Mouse (Mus musculus) neutrophil, adult 5-6 weeks (primary cell): ENCODE measurements around the gene H2-Q2. TPM values are rescaled to one million over a fixed set of nuclear protein-coding genes. Genes with fewer than 3 reads are reported as not detected.
A peak's percentile ranks its signal among the peaks of the same experiment; 100 is the strongest.
"Not testable (repeated sequence)": the region's sequence is repeated elsewhere in the genome, so short reads cannot be mapped to it uniquely, and the experiment has no call there.

ENCODE experiments used
- ATAC-seq: fragments of 151-379, 151-347 bp; 2 replicates; pipeline ENCODE4 v1.8.0; 2017; ENCODE audit warnings: mild to moderate bottlenecking, moderate TSS enrichment; ENCODE audit not compliant: insufficient number of reproducible peaks, poor library complexity, low FRiP score, severe bottlenecking; ENCODE audit errors: extremely low read depth
- total RNA-seq: library from RNA; stranded (forward); fragments of 200-1000 nt; gene quantifications from 2 replicates; pipeline ENCODE4 v1.2.3, GENCODE M21; 2017

H2-Q2 gene
- total RNA-seq, 1 experiment from 2014 or later: not detected

DNA sequence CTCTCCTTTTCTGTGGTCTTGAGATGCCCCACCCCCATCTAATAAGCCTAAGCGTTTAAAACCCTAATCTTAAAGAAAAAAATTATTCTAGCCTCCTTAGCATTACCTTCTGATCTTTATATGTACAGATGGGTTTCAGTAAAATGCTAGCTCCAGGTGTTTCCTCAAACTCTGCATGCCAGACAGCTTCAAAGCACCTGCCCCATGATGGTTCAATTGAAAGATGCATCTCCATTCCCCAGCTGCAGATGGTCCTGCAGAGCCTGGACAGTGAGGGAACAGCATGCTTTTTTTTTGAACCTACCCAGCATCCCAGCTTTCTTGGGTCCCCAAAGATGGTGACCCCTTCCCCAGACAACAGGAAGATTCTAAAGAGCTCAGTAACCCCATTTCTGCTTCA lies 15.0 kb downstream of the H2-Q2 start:
- ATAC-seq: no peak

DNA sequence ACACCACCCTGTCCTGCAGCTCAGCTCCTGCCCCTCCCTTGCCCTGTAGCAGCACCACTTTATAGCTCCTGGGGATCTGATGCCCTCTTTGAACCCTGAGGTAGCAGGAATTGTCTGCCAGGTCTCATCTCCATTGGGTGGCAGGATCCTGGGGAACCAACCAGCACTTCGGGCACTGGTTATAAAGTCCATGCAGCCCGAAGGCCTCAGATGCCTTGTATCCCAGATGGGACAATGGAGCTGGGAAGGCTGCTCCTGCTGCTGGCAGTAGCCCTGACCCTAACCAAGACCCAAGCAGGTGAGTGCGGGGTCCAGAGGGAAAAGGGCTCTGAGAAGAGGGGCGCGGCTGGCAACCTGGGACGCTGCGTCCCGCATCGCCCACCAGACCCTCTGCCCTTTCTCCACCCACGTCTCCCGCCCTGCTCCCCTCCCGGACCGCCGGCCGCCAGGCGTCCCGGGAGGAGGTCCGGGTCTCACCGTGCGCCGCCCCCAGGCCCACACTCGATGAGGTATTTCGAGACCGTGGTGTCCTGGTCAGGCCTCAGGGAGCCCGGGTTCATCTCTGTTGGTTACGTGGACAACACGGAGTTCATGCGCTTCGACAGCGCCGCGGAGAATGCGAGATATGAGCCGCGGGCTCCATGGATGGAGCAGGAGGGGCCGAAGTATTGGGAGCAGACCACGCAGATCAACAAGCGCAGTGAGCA lies 16.9 kb downstream of the H2-Q2 start:
- 0 out of 2 replicates have a peak, but pooled peaks have one; percentile 6 for ATAC-seq

DNA sequence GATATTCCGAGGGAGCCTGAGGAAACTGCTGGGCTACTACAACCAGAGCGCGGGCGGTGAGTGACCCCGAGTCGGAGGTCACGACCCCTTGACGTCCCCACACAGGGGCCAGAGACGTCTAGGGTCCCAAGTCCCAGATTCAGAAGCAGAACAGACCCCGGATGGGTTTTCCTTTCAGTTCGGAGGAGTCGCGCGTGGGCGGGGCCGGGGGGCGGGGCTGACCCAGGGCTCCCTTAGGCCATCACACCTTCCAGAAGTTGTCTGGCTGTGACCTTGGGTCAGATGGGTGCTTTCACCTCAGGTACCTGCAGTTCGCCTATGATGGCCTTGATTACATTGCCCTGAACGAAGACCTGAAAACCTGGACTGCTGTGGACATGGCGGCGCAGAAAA lies 17.4 kb downstream of the H2-Q2 start:
- no peak for ATAC-seq

DNA sequence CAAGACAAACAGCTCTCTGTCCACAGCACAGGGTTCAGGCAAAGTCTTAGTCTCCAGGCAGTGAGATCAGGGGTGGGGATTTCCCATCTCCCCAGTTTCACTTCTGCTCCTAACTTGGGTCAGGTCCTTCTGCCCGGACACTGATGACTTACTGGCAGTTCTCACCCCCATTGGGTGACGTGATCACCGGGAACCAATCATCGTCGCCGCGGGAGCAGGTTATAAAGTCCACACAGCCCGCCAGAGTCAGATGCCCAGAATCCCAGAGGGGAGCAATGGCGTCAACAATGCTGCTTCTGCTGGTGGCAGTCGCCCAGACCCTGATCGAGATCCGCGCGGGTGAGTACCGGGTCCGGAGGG lies 37.3 kb downstream of the H2-Q2 start, which contains the start of gene H2-Q4:
H2-Q4 (plus strand) TSS at position 249 of the 360 bp plus-strand sequence.
- ATAC-seq: peak; percentile 99

DNA sequence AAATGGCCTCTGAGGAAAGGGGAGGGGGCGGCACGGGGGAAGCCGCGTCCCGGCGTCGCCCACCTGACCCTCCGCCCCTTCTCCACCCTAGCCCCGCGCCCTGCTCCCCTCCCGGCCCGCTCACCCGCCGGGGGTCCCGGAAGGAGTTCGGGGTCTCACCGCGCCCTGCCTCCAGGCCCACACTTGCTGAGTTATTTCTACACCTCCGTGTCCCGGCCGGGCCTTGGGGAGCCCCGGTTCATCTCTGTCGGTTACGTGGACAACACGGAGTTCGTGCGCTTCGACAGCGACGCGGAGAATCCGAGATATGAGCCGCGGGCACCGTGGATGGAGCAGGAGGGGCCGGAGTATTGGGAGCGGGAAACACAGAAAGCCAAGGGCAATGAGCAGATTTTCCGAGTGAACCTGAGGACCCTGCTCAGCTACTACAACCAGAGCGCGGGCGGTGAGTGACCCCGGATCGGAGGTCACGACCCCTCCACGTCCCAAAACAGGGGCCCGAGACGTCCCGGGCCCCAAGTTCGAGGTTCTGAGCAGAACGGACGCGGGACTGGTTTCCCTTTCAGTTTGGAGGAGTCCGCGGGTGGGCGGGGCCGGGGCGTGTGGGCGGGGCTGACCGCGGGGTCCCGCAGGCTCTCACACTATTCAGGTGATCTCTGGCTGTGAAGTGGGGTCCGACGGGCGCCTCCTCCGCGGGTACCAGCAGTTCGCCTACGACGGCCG lies 37.8 kb downstream of the H2-Q2 start:
- ATAC-seq: no peak

DNA sequence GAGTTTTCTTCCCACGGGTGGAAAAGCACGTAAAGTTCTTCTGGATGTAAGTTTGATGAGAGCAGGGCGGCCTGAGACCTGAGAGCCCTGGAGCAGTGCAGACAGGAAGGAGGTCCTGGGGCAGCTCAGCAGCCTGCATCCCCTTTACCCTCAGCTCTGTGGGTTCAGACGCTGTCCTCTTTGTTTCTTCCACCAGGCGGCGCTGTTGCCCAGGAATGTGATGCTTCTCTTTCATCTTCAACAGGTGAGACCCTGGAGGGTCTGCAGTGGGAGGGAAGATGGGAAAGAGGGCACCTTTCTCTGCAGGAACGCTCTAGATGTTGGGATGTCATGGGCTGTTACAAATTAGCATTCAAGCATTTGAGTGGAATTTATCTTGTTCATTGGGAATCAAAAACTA lies 47.8 kb downstream of the H2-Q2 start:
- ATAC-seq: not testable (repeated sequence)

DNA sequence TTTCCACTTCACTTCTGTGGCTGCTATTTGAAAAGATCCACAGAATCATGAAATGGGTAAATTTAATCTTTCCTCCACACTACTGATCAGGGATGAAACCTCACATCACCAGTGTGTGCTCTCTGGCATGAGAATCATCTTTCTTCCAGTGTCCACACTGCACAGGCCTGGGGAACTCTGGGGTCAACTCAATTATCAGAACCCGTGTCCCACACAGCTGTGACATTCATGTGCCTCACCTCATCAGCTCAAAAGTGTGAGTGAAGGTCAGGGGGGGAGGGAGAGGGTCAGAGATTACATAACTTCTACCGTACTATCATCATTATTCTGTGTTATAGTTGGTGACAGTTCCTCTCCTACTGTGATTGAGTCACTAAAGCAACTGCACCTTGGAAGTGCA lies 50.6 kb downstream of the H2-Q2 start:
- not testable (repeated sequence) for ATAC-seq

DNA sequence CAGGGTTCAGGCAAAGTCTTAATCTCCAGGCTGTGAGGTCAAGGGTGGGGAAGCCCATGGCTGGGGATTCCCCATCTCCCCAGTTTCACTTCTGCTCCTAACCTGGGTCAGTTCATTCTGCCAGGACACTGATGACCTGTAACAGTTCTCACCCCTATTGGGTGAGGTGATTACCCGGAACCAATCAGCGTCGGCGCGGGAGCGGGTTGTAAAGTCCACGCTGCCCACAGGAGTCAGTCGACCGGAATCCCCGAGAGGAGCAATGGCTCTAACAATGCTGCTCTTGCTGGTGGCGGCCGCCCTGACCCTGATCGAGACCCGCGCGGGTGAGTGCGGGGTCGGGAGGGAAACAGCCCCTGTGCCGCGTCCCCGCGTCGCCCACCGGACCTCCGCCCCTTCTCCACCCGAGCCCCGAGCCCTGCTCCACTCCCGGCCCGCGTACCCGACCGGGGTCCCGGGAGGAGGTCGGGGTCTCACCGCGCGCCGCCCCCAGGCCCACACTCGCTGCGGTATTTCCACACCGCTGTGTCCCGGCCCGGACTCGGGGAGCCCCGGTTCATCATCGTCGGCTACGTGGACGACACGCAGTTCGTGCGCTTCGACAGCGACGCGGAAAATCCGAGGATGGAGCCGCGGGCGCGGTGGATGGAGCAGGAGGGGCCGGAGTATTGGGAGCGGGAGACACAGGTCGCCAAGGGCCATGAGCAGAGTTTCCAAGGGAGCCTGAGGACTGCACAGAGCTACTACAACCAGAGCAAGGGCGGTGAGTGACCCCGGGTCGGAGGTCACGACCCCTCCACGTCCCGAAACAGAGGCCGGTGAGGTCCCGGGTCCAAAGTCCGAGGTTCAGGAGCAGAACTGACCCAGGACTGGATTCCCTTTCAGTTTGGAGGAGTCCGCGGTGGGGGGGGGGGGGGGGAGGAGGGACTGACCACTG lies 52.1 kb downstream of the H2-Q2 start:
- peak; percentile 98 for ATAC-seq

Other genes starting within 250 kb of the H2-Q2 start
- gene Ly6g5c, start 234.0 kb upstream of the H2-Q2 start, total RNA-seq: not detected in 2 replicates
- 0.58 and 1.5 TPM in 2 replicates for gene Ly6g5b, start 226.8 kb upstream of the H2-Q2 start, total RNA-seq
- gene Gpank1, start 220.8 kb upstream of the H2-Q2 start, total RNA-seq: 73.7 and 74.5 TPM in 2 replicates
- gene Csnk2b, start 220.2 kb upstream of the H2-Q2 start, total RNA-seq: 214 and 240 TPM in 2 replicates
- gene D17H6S53E, start 215.9 kb upstream of the H2-Q2 start, total RNA-seq: 36.5 and 48.5 TPM in 2 replicates
- gene Apom, start 210.2 kb upstream of the H2-Q2 start, total RNA-seq: 0.58 TPM in 1 of 2 replicates, not detected in the other
- gene Bag6, start 207.1 kb upstream of the H2-Q2 start, total RNA-seq: 159 and 160 TPM in 2 replicates
- gene Prrc2a, start 177.3 kb upstream of the H2-Q2 start, total RNA-seq: 73.3 and 76.1 TPM in 2 replicates
- gene Aif1, start 166.2 kb upstream of the H2-Q2 start, total RNA-seq: 5.3 and 8.0 TPM in 2 replicates
- 534 and 685 TPM in 2 replicates for gene Lst1, start 153.8 kb upstream of the H2-Q2 start, total RNA-seq
- 212 and 285 TPM in 2 replicates for gene Ltb, start 147.8 kb upstream of the H2-Q2 start, total RNA-seq
- gene Tnf, start 140.2 kb upstream of the H2-Q2 start, total RNA-seq: 16.4 and 18.2 TPM in 2 replicates
- 6.6 and 9.9 TPM in 2 replicates for gene Lta, start 136.9 kb upstream of the H2-Q2 start, total RNA-seq
- 2.1 TPM in 1 of 2 replicates, not detected in the other for gene Gm16181, start 121.4 kb upstream of the H2-Q2 start, total RNA-seq
- gene Atp6v1g2, start 108.6 kb upstream of the H2-Q2 start, total RNA-seq: 5.0 and 6.5 TPM in 2 replicates
- 10.8 and 11.3 TPM in 2 replicates for gene Nfkbil1, start 106.5 kb upstream of the H2-Q2 start, total RNA-seq
- gene Ddx39b, start 100.5 kb upstream of the H2-Q2 start, total RNA-seq: 156 and 158 TPM in 2 replicates
- gene H2-D1, start 79.5 kb upstream of the H2-Q2 start, total RNA-seq: 2,114 and 2,381 TPM in 2 replicates
- 0.12 TPM in 1 of 2 replicates, not detected in the other for gene H2-Q1, start 21.8 kb upstream of the H2-Q2 start, total RNA-seq
- gene H2-Q4, start 37.4 kb downstream of the H2-Q2 start, total RNA-seq: 170 and 176 TPM in 2 replicates
- 259 and 274 TPM in 2 replicates for gene H2-Q6, start 82.6 kb downstream of the H2-Q2 start, total RNA-seq
- 160 and 166 TPM in 2 replicates for gene H2-Q7, start 96.9 kb downstream of the H2-Q2 start, total RNA-seq
- gene H2-Q10, start 127.8 kb downstream of the H2-Q2 start, total RNA-seq: 384 and 428 TPM in 2 replicates
- 0.49 TPM in 1 of 2 replicates, not detected in the other for gene Pou5f1, start 163.8 kb downstream of the H2-Q2 start, total RNA-seq
- 1.4 and 2.5 TPM in 2 replicates for gene Tcf19, start 174.6 kb downstream of the H2-Q2 start, total RNA-seq
- 3.1 TPM in 2 replicates for gene Cchcr1, start 174.9 kb downstream of the H2-Q2 start, total RNA-seq
- not detected in 2 replicates for gene Psors1c2, start 191.0 kb downstream of the H2-Q2 start, total RNA-seq
- gene Cdsn, start 209.9 kb downstream of the H2-Q2 start, total RNA-seq: not detected in 2 replicates
- gene 2300002M23Rik, start 225.2 kb downstream of the H2-Q2 start, total RNA-seq: not detected in 2 replicates